Mouse (Mus musculus): ENCODE data around the gene Ago1. TPM values are rescaled to one million over a fixed set of nuclear protein-coding genes. Genes with fewer than 3 reads are reported as not detected.

The Ago1 gene
- total and polyA plus RNA-seq, 3 experiments, result 6.9 to 29.0 (median 10.9) TPM

- H3K4me3 ChIP-seq (replicated peaks in 1 of 3; ENCODE audit: low read depth in 2 of 3, low read length in 2 of 3, poor library complexity in 1 of 3), result no peak overlapping the region
- no peak overlapping the region for H3K9ac ChIP-seq (ENCODE audit: insufficient read depth, low read depth)
- 0 out of 4 replicates have a peak, but pooled peaks cover 0 to 3% of the 10 kb centered on the region in 2 experiments for H3K4me1 ChIP-seq (ENCODE audit: control insufficient read depth in 1 of 2, insufficient read depth in 2 of 2)
- no peak overlapping the region for H3K4me2 ChIP-seq (ENCODE audit: insufficient read depth, low read depth, poor library complexity, severe bottlenecking)
- no peaks in the 10 kb centered on the region for H3K9me3 ChIP-seq (replicated peaks; ENCODE audit: low read length)
- no peak overlapping the region for H3K27ac ChIP-seq (ENCODE audit: insufficient read depth, low read depth)
- no peak for TF ChIP-seq ETS1 (conservative IDR thresholded peaks at IDR 0.05; ENCODE audit: low read depth, low read length)
- DNase-seq (ENCODE audit: extremely low read depth), result no peak
- no peaks in the 10 kb centered on the region for H3K79me2 ChIP-seq (replicated peaks; ENCODE audit: control insufficient read depth, extremely low read depth, insufficient read depth, poor library complexity, severe bottlenecking)
- in situ Hi-C loops (cut with MboI; ENCODE audit: low pct_ligation_motif_present, low pct_unique_long_range_greater_than_20kb, low sequenced_read_pairs), result no loop called here
- no peaks in the 10 kb centered on the region for H3K27me3 ChIP-seq (replicated peaks)
- H3K36me3 ChIP-seq (replicated peaks in 1 of 2; ENCODE audit: control insufficient read depth in 1 of 2, insufficient read depth in 1 of 2, low read length in 1 of 2), result peaks cover 0 to 20% of the 10 kb centered on the region in 2 experiments
- dilution Hi-C loops (cut with MboI; ENCODE audit: extremely low pct_ligation_motif_present, extremely low pct_unique_long_range_greater_than_20kb, low sequenced_read_pairs), result no loop called here
These were observed 55.9 kb downstream of the Ago1 start for GRCm38 (mm10) chr4:126412526-126412925.

Other genes with a start within 250 kb of the Ago1 start
- 17.9 and 20.8 TPM in 2 replicates for gene Map7d1, start 212.2 kb downstream of the Ago1 start, total RNA-seq (2012; rRNA removed)
- 12.5 and 12.8 TPM in 2 replicates for gene Map7d1, start 212.2 kb downstream of the Ago1 start, total RNA-seq (2014; rRNA removed)
- gene Map7d1, start 212.2 kb downstream of the Ago1 start, polyA plus RNA-seq (2012; ENCODE audit: insufficient read length, low read depth), result 62.2 and 72.2 TPM in 2 replicates
- 72.7 and 81.1 TPM in 2 replicates for gene Trappc3, start 206.3 kb downstream of the Ago1 start, total RNA-seq (2012; rRNA removed)
- gene Trappc3, start 206.3 kb downstream of the Ago1 start, total RNA-seq (2014; rRNA removed), result 94.8 and 100 TPM in 2 replicates
- 73.0 and 74.1 TPM in 2 replicates for gene Trappc3, start 206.3 kb downstream of the Ago1 start, polyA plus RNA-seq (2012; ENCODE audit: insufficient read length, low read depth)
- not detected in 2 replicates for gene Col8a2, start 181.8 kb downstream of the Ago1 start, total RNA-seq (2012; rRNA removed)
- not detected in 2 replicates for gene Col8a2, start 181.8 kb downstream of the Ago1 start, total RNA-seq (2014; rRNA removed)
- gene Col8a2, start 181.8 kb downstream of the Ago1 start, polyA plus RNA-seq (2012; ENCODE audit: insufficient read length, low read depth), result not detected in 2 replicates
- 68.5 and 74.0 TPM in 2 replicates for gene Adprhl2, start 146.9 kb downstream of the Ago1 start, total RNA-seq (2012; rRNA removed)
- 57.3 and 59.7 TPM in 2 replicates for gene Adprhl2, start 146.9 kb downstream of the Ago1 start, total RNA-seq (2014; rRNA removed)
- gene Adprhl2, start 146.9 kb downstream of the Ago1 start, polyA plus RNA-seq (2012; ENCODE audit: insufficient read length, low read depth), result 52.0 and 62.4 TPM in 2 replicates
- gene Tekt2, start 142.9 kb downstream of the Ago1 start, total RNA-seq (2012; rRNA removed), result 0.08 and 0.13 TPM in 2 replicates
- gene Tekt2, start 142.9 kb downstream of the Ago1 start, total RNA-seq (2014; rRNA removed), result not detected in 2 replicates
- 0.24 and 0.64 TPM in 2 replicates for gene Tekt2, start 142.9 kb downstream of the Ago1 start, polyA plus RNA-seq (2012; ENCODE audit: insufficient read length, low read depth)
- 6.7 and 6.9 TPM in 2 replicates for gene Ago3, start 39.0 kb downstream of the Ago1 start, total RNA-seq (2012; rRNA removed)
- gene Ago3, start 39.0 kb downstream of the Ago1 start, total RNA-seq (2014; rRNA removed), result 4.6 and 5.3 TPM in 2 replicates
- 3.8 and 5.3 TPM in 2 replicates for gene Ago3, start 39.0 kb downstream of the Ago1 start, polyA plus RNA-seq (2012; ENCODE audit: insufficient read length, low read depth)
- gene Ago4, start 64.9 kb upstream of the Ago1 start, total RNA-seq (2012; rRNA removed), result 1.3 and 2.6 TPM in 2 replicates
- gene Ago4, start 64.9 kb upstream of the Ago1 start, total RNA-seq (2014; rRNA removed), result 1.2 and 1.5 TPM in 2 replicates
- gene Ago4, start 64.9 kb upstream of the Ago1 start, polyA plus RNA-seq (2012; ENCODE audit: insufficient read length, low read depth), result 1.3 TPM in 2 replicates
- gene Clspn, start 88.4 kb upstream of the Ago1 start, total RNA-seq (2012; rRNA removed), result 34.9 and 49.4 TPM in 2 replicates
- 25.4 and 25.5 TPM in 2 replicates for gene Clspn, start 88.4 kb upstream of the Ago1 start, total RNA-seq (2014; rRNA removed)
- 90.0 and 103 TPM in 2 replicates for gene Clspn, start 88.4 kb upstream of the Ago1 start, polyA plus RNA-seq (2012; ENCODE audit: insufficient read length, low read depth)
- 4.1 and 4.7 TPM in 2 replicates for gene 5730409E04Rik, start 141.2 kb upstream of the Ago1 start, total RNA-seq (2012; rRNA removed)
- 4.7 and 5.8 TPM in 2 replicates for gene 5730409E04Rik, start 141.2 kb upstream of the Ago1 start, total RNA-seq (2014; rRNA removed)
- gene 5730409E04Rik, start 141.2 kb upstream of the Ago1 start, polyA plus RNA-seq (2012; ENCODE audit: insufficient read length, low read depth), result 8.1 and 8.7 TPM in 2 replicates
- 225 and 266 TPM in 2 replicates for gene Psmb2, start 209.0 kb upstream of the Ago1 start, total RNA-seq (2012; rRNA removed)
- gene Psmb2, start 209.0 kb upstream of the Ago1 start, total RNA-seq (2014; rRNA removed), result 391 and 447 TPM in 2 replicates
- gene Psmb2, start 209.0 kb upstream of the Ago1 start, polyA plus RNA-seq (2012; ENCODE audit: insufficient read length, low read depth), result 356 and 395 TPM in 2 replicates